Mouse (Mus musculus): ENCODE measurements around the gene Spdye4b. TPM values are rescaled to one million over a fixed set of nuclear protein-coding genes. Genes with fewer than 3 reads are reported as not detected.

The Spdye4b gene
- polyA plus RNA-seq, 1 experiment: not detected

- Histone ChIP-seq H3K4me1 (ENCODE audit: control insufficient read depth, insufficient read depth, low read length) (no peaks in the 10 kb centered on the region; the same call in 1 of the 2 replicates), H3K4me3 (replicated peaks; ENCODE audit: extremely low read depth, low read depth, low read length) (no peak overlapping the region)
- no peak for DNase-seq
- WGBS: 49% methylated on average over 18 of the region's 18 CpGs
- TF ChIP-seq CTCF (IDR thresholded peaks at IDR 0.05; ENCODE audit: insufficient read depth, low read length) (no peak), POLR2A (IDR thresholded peaks at IDR 0.05; ENCODE audit: borderline replicate concordance, extremely low read depth, low read depth, low read length) (no peak)
Measured at GRCm38 (mm10) chr5:143252791-143253185, 72.0 kb downstream of the Spdye4b start.

GRCm38 (mm10) chr5:143253186-143253880 is 72.5 kb downstream of the Spdye4b start:
- H3K4me1 ChIP-seq (ENCODE audit: control insufficient read depth, insufficient read depth, low read length): no peaks in the 10 kb centered on the region; the same call in 1 of the 2 replicates
- no peak for DNase-seq
- TF ChIP-seq CTCF (IDR thresholded peaks at IDR 0.05; ENCODE audit: insufficient read depth, low read length) (no peak), POLR2A (IDR thresholded peaks at IDR 0.05; ENCODE audit: borderline replicate concordance, extremely low read depth, low read depth, low read length) (no peak)
- no peak overlapping the region for H3K4me3 ChIP-seq (replicated peaks; ENCODE audit: extremely low read depth, low read depth, low read length)
- WGBS: 20% methylated on average over 103 of the region's 103 CpGs

DNA sequence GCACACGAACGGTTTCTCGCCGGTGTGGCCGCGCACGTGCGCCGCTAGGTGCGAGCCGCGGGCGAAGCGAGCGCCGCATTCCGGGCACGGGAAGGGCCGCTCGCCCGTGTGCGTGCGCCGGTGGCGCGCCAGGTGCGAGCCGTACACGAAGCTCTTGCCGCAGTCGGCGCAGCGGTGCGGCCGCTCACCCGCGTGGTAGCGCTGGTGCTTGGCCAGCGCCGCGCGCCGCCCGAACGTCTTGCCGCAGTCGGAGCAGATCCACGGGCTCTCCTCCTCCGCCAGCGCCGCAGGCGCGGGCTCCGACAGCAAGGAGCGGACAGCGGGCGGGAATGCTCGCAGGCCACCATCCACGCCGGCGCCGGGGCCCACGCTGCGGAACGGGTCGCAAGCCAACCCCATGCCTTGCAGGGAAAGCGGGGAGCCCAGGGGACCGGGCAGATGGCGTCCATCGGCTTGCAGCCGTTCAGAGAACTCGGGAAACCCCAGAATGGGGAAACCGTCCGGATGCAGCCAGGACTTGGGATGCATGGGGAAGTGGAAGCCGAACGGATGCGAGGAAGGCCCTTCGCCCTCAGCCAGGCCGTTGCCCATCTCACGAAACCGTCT is 73.2 kb downstream of the Spdye4b start:
- no peak overlapping the region for H3K4me3 ChIP-seq (replicated peaks; ENCODE audit: extremely low read depth, low read depth, low read length)
- no peak for TF ChIP-seq CTCF (IDR thresholded peaks at IDR 0.05; ENCODE audit: insufficient read depth, low read length)
- no peak for TF ChIP-seq POLR2A (IDR thresholded peaks at IDR 0.05; ENCODE audit: borderline replicate concordance, extremely low read depth, low read depth, low read length)
- H3K4me1 ChIP-seq (ENCODE audit: control insufficient read depth, insufficient read depth, low read length): no peaks in the 10 kb centered on the region; the same call in 1 of the 2 replicates
- no peak for DNase-seq
- WGBS: 24% methylated on average over 81 of the region's 81 CpGs

Other genes starting within 250 kb of the Spdye4b start
- gene Fscn1, start 220.7 kb upstream of the Spdye4b start, polyA plus RNA-seq (2012; rRNA removed): 21.0 and 26.3 TPM in 2 replicates
- gene Rnf216, start 68.0 kb upstream of the Spdye4b start, polyA plus RNA-seq (2012; rRNA removed): 27.7 and 29.8 TPM in 2 replicates
- gene Olfr718-ps1, start 33.4 kb upstream of the Spdye4b start, polyA plus RNA-seq (2012; rRNA removed): not detected in 2 replicates
- 3.2 and 4.8 TPM in 2 replicates for gene Rbak, start 242 bp upstream of the Spdye4b start, polyA plus RNA-seq (2012; rRNA removed)
- not detected in 2 replicates for gene Spdye4a, start 45.9 kb downstream of the Spdye4b start, polyA plus RNA-seq (2012; rRNA removed)
- 12.0 and 12.2 TPM in 2 replicates for gene Zfp12, start 54.1 kb downstream of the Spdye4b start, polyA plus RNA-seq (2012; rRNA removed)
- 10.1 and 10.4 TPM in 2 replicates for gene Zfp316, start 89.0 kb downstream of the Spdye4b start, polyA plus RNA-seq (2012; rRNA removed)
- gene Zfp853, start 112.6 kb downstream of the Spdye4b start, polyA plus RNA-seq (2012; rRNA removed): 1.4 and 1.5 TPM in 2 replicates
- 21.8 and 25.1 TPM in 2 replicates for gene E130309D02Rik, start 134.3 kb downstream of the Spdye4b start, polyA plus RNA-seq (2012; rRNA removed)
- 76.0 and 98.1 TPM in 2 replicates for gene Zdhhc4, start 148.2 kb downstream of the Spdye4b start, polyA plus RNA-seq (2012; rRNA removed)
- 0.02 and 0.09 TPM in 2 replicates for gene Grid2ip, start 176.3 kb downstream of the Spdye4b start, polyA plus RNA-seq (2012; rRNA removed)
- 131 TPM in 2 replicates for gene Kdelr2, start 222.8 kb downstream of the Spdye4b start, polyA plus RNA-seq (2012; rRNA removed)